Mouse (Mus musculus): Measurements from ENCODE around the gene Hipk3.

DNA sequence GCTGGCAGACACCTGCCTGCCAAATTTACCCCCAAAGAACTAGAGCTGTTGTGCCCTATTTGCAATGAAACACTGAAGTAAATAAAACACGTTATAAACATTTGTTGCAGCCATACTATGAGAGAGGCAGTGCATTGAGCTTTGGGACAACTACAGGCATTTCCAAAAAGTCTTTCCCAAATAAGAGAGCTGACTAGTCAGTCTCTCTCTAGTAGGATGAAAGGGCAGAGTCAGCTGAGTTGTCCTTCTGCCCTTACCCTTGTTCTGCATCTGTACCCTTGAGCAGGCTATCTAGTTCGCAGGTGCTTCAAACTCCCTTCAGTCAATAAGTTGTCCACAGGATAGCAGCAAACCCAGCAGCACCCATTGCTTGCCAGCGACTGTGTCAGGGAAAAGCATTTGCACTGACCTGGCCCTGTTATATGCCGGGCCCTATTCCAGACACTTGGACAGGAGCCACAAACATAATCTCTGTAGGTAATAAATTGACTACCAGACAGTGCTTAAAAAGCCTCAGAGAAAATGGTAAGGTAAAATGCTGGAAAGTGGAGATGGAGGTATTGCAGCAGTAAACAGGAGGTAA, 83.2 kb downstream of the Hipk3 start, which contains the start of gene D430041D05Rik:
- TF ChIP-seq CTCF (IDR thresholded peaks at IDR 0.05; ENCODE audit: borderline replicate concordance, extremely low read depth, insufficient read depth, insufficient read length) (no peak), POLR2A (IDR thresholded peaks at IDR 0.05; ENCODE audit: borderline replicate concordance, extremely low read depth, insufficient read depth, insufficient read length, poor library complexity, severe bottlenecking) (no peak)

Measured in brain, embryonic 14.5 days (tissue).